Mouse (Mus musculus): Measurements from ENCODE around the gene Gsta3. TPM values are rescaled to one million over a fixed set of nuclear protein-coding genes. Genes with fewer than 3 reads are reported as not detected.

Gsta3 gene
- total and polyA plus RNA-seq, 2 experiments from 2014 or later, result 0.34 to 0.67 TPM

DNA sequence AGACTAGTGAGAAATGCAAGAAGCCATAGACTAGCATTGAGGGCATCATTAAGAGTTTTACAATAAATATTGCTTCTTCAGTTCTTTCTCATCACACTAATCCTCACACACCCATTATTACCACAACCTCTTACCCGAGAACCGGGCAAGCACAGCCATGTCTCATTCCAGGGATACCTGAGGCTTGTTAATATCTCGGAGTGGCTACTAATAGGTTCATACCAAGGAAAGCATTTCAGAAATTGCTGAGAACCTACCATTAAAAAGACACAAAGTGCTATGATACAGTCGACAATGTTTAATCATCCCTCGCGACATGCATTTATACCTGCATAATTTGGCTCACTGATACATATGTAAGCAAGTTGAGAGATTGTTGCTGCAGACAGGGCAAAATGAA lies 5.0 kb upstream of the Gsta3 start:
- no peak overlapping the region for H3K27ac ChIP-seq (ENCODE audit: low read depth)
- H3K27me3 ChIP-seq (ENCODE audit: control insufficient read depth, insufficient read depth, low read length), result no peaks in the 10 kb centered on the region
- no peaks in the 10 kb centered on the region for H3K4me1 ChIP-seq (ENCODE audit: control insufficient read depth, insufficient read depth)
- TF ChIP-seq CTCF (IDR thresholded peaks at IDR 0.05; ENCODE audit: low read depth) (no peak), EP300 (IDR thresholded peaks at IDR 0.05; ENCODE audit: low read depth) (no peak)
- no peak overlapping the region for H3K4me3 ChIP-seq (ENCODE audit: low read depth, low read length)
- WGBS, result 73% methylated on average over 6 of the region's 6 CpGs
- no peak overlapping the region for H3K4me2 ChIP-seq (ENCODE audit: low read depth, low read length)
- ATAC-seq (ENCODE audit: insufficient read depth, low read depth) (no peak), DNase-seq (ENCODE audit: low spot score) (no peak)
- no peak overlapping the region for H3K9ac ChIP-seq (replicated peaks; ENCODE audit: low read depth, low read length)
- H3K9me3 ChIP-seq (replicated peaks; ENCODE audit: control insufficient read depth, low read length), result no peaks in the 10 kb centered on the region
- H3K36me3 ChIP-seq (replicated peaks; ENCODE audit: control insufficient read depth, insufficient read depth, low read length), result no peaks in the 10 kb centered on the region

DNA sequence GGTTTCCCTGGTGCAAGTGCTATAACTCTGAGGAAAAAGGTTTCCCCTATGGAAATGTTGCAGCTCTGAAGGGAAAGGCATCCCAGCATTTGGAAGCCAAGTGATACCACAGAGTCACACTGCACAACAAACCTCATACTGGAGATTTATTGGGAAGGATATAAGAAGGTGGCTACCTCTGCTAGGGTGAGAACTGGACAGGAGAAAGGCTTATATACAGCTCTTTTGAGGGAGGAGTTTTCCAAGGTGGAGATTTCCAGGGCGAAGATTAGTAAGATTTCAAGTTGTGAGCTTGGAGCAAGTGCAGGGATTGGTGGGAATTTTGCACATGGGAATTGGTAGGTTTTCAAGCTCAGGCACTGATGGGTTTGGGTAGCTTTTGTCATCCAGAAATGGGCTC lies 707 bp downstream of the Gsta3 start:
- no peak for DNase-seq (ENCODE audit: low spot score)
- ATAC-seq (ENCODE audit: insufficient read depth, low read depth), result no peak
- Histone ChIP-seq H3K36me3 (replicated peaks; ENCODE audit: control insufficient read depth, insufficient read depth, low read length) (no peaks in the 10 kb centered on the region), H3K9me3 (replicated peaks; ENCODE audit: control insufficient read depth, low read length) (no peaks in the 10 kb centered on the region), H3K4me1 (ENCODE audit: control insufficient read depth, insufficient read depth) (no peaks in the 10 kb centered on the region), H3K27ac (ENCODE audit: low read depth) (no peak overlapping the region), H3K27me3 (ENCODE audit: control insufficient read depth, insufficient read depth, low read length) (no peaks in the 10 kb centered on the region), H3K9ac (replicated peaks; ENCODE audit: low read depth, low read length) (no peak overlapping the region), H3K4me2 (ENCODE audit: low read depth, low read length) (no peak overlapping the region), H3K4me3 (ENCODE audit: low read depth, low read length) (no peak overlapping the region)
- TF ChIP-seq EP300 (IDR thresholded peaks at IDR 0.05; ENCODE audit: low read depth) (no peak), CTCF (IDR thresholded peaks at IDR 0.05; ENCODE audit: low read depth) (no peak)
- 72% methylated on average over 1 of the region's 1 CpGs for WGBS

DNA sequence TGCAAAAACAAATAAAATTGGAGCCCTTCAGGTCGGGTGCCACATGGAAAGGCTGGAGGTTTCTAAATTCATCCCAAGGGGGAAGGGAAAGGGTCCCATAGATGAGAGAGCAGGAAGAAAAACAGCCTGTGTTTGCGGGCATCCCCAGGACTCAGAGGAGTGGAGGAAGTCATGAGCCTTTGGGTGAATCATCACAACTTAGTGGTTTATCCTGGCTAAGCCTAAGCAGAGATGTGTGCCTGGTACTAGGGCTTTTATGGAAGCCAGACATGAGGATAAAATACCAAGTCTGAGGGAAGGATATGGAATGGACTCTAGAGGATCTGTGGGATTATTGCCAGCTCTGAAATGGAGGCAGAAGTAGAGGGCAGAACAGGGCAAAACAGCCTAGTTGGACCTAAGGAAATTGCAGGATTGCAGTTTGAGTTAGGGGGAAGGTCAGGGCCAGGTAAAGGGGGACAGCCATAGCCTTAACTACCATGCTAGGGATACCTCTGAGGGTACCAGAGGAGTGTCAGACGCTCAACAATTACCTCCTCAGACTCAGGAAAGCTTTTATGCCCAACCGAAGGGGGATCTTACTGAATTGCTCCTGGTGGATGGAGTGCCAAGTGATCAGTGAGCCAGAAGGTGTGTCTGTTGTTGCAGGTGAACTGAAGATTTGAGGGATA lies 4.0 kb downstream of the Gsta3 start:
- no peak for ATAC-seq (ENCODE audit: insufficient read depth, low read depth)
- H3K27me3 ChIP-seq (ENCODE audit: control insufficient read depth, insufficient read depth, low read length), result no peaks in the 10 kb centered on the region
- no peak overlapping the region for H3K4me2 ChIP-seq (ENCODE audit: low read depth, low read length)
- H3K27ac ChIP-seq (ENCODE audit: low read depth), result no peak overlapping the region
- H3K9me3 ChIP-seq (replicated peaks; ENCODE audit: control insufficient read depth, low read length), result no peaks in the 10 kb centered on the region
- no peaks in the 10 kb centered on the region for H3K36me3 ChIP-seq (replicated peaks; ENCODE audit: control insufficient read depth, insufficient read depth, low read length)
- H3K4me3 ChIP-seq (ENCODE audit: low read depth, low read length), result no peak overlapping the region
- H3K4me1 ChIP-seq (ENCODE audit: control insufficient read depth, insufficient read depth), result no peaks in the 10 kb centered on the region
- H3K9ac ChIP-seq (replicated peaks; ENCODE audit: low read depth, low read length), result no peak overlapping the region
- no peak for TF ChIP-seq EP300 (IDR thresholded peaks at IDR 0.05; ENCODE audit: low read depth)
- no peak for TF ChIP-seq CTCF (IDR thresholded peaks at IDR 0.05; ENCODE audit: low read depth)
- no peak for DNase-seq (ENCODE audit: low spot score)
- 57% methylated on average over 4 of the region's 4 CpGs for WGBS

DNA sequence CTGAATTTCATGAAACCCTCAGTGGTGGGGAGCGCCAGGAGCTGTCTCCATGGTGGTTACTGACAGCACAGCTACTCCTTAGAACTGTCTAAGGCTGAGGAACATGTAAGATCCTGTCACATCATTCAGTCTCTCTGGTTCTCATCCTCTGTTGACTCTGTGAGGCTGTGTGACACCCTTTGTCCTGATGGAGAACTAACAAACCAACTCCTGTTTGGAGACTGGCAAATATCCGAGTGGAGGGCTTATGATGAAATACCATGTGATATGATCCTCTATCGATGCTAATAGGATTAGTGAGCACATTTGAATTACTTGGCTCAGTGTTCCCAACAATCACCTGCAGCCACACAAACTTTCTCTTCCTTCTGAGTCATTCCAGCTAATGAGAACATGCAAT lies 5.7 kb downstream of the Gsta3 start:
- Histone ChIP-seq H3K4me3 (ENCODE audit: low read depth, low read length) (no peak overlapping the region), H3K27ac (ENCODE audit: low read depth) (no peak overlapping the region), H3K9ac (replicated peaks; ENCODE audit: low read depth, low read length) (no peak overlapping the region), H3K27me3 (ENCODE audit: control insufficient read depth, insufficient read depth, low read length) (no peaks in the 10 kb centered on the region), H3K4me2 (ENCODE audit: low read depth, low read length) (no peak overlapping the region), H3K9me3 (replicated peaks; ENCODE audit: control insufficient read depth, low read length) (no peaks in the 10 kb centered on the region), H3K36me3 (replicated peaks; ENCODE audit: control insufficient read depth, insufficient read depth, low read length) (no peaks in the 10 kb centered on the region), H3K4me1 (ENCODE audit: control insufficient read depth, insufficient read depth) (no peaks in the 10 kb centered on the region)
- no peak for TF ChIP-seq CTCF (IDR thresholded peaks at IDR 0.05; ENCODE audit: low read depth)
- no peak for TF ChIP-seq EP300 (IDR thresholded peaks at IDR 0.05; ENCODE audit: low read depth)
- DNase-seq (ENCODE audit: low spot score) (no peak), ATAC-seq (ENCODE audit: insufficient read depth, low read depth) (no peak)
- WGBS, result 65% methylated on average over 3 of the region's 3 CpGs

DNA sequence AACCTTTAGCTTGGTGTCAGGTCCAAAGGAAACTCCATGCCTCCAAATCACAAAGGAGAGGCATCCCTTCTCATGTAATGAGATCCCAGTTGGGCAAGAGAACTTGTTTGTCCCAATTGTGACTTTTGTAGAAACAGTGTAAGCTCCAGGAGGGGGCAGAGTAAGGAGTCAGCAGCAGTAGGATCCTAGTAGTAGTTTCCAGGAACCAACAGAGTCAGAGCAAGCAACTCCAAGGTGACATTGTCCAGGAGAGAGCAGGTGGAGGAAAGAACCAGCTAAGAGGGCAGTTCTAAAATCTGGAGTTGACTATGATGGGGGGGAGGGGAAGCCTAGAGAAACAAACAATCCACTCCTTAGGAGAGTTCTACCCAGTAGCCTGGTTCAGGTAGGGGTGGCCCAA lies 7.5 kb downstream of the Gsta3 start:
- Histone ChIP-seq H3K36me3 (replicated peaks; ENCODE audit: control insufficient read depth, insufficient read depth, low read length) (no peaks in the 10 kb centered on the region), H3K9ac (replicated peaks; ENCODE audit: low read depth, low read length) (no peak overlapping the region), H3K4me3 (ENCODE audit: low read depth, low read length) (no peak overlapping the region), H3K27me3 (ENCODE audit: control insufficient read depth, insufficient read depth, low read length) (no peaks in the 10 kb centered on the region), H3K27ac (ENCODE audit: low read depth) (no peak overlapping the region), H3K9me3 (replicated peaks; ENCODE audit: control insufficient read depth, low read length) (no peaks in the 10 kb centered on the region), H3K4me1 (ENCODE audit: control insufficient read depth, insufficient read depth) (no peaks in the 10 kb centered on the region), H3K4me2 (ENCODE audit: low read depth, low read length) (no peak overlapping the region)
- ATAC-seq (ENCODE audit: insufficient read depth, low read depth) (no peak), DNase-seq (ENCODE audit: low spot score) (no peak)
- TF ChIP-seq CTCF (IDR thresholded peaks at IDR 0.05; ENCODE audit: low read depth) (no peak), EP300 (IDR thresholded peaks at IDR 0.05; ENCODE audit: low read depth) (no peak)

Measured in heart, postnatal 0 days (tissue).